Mouse (Mus musculus) ES-Bruce4 (cell line): Measurements from ENCODE around the gene Cyb5d2.

Experiments
- CTCF ChIP-seq: IDR thresholded peaks from one replicate; pipeline ENCODE4 v1.8.1; 2011; ENCODE audit warnings: low read depth, low read length
- POLR2A ChIP-seq: IDR thresholded peaks from one replicate; pipeline ENCODE4 v1.8.1; 2011; ENCODE audit warnings: low read length; ENCODE audit not compliant: insufficient read depth

- TF ChIP-seq CTCF (no peak), POLR2A (no peak)
These were observed 13.4 kb downstream of the Cyb5d2 start for GRCm38 (mm10) chr11:72782503-72782902.
